Mouse (Mus musculus): ENCODE data around the gene Chrnb1. TPM values are rescaled to one million over a fixed set of nuclear protein-coding genes. Genes with fewer than 3 reads are reported as not detected.

The Chrnb1 gene
- polyA plus RNA-seq, 1 experiment from 2014 or later: 1.7 TPM

- Histone ChIP-seq H3K27ac (replicated peaks) (no peak overlapping the region), H3K9ac (replicated peaks) (no peak overlapping the region), H3K9me3 (no peaks in the 10 kb centered on the region), H3K27me3 (no peaks in the 10 kb centered on the region), H3K36me3 (peaks cover 46% of the 10 kb centered on the region), H3K4me2 (replicated peaks) (no peak overlapping the region), H3K4me1 (no peaks in the 10 kb centered on the region), H3K4me3 (no peak overlapping the region)
- no peak for ATAC-seq (ENCODE audit: low FRiP score, low read depth)
- 88% methylated on average over 2 of the region's 2 CpGs for WGBS
Observed at GRCm38 (mm10) chr11:69823456-69823855, 27.7 kb upstream of the Chrnb1 start.

DNA sequence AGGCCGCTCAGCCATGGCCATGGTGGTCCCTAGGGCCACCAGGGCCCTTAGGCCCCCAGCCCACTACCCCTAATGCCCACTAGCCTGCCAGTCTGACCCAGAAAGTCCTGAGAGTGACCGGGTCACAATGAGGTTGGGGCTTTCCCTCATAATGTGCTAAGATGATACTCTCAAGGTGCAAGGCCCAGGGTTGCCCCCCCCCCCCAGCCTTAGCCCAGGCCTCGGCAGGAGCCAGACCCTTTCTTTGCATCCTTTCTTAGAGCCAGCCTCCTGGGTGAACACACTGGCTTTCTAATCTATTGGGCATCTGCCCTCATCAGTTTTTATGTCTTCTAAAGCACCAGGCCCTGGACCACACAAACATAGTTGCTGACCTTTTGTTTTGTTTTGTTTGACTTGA is 26.3 kb upstream of the Chrnb1 start, which contains the start of gene Spem1:
Gene Spem1, minus strand, starts transcription at position 101 of the 400 bp plus-strand sequence.
- Histone ChIP-seq H3K4me2 (replicated peaks) (no peak within 1 kb of the TSS), H3K4me1 (no peaks in the 10 kb centered on the region), H3K9ac (replicated peaks) (no peak within 1 kb of the TSS), H3K4me3 (no peak within 1 kb of the TSS), H3K36me3 (peaks cover 33% of the 10 kb centered on the region), H3K27ac (replicated peaks) (no peak within 1 kb of the TSS), H3K9me3 (0 out of 2 replicates have a peak, but pooled peaks cover 1% of the 10 kb centered on the region), H3K27me3 (no peaks in the 10 kb centered on the region)
- ATAC-seq (ENCODE audit: low FRiP score, low read depth): no peak
- 94% methylated on average over 3 of the region's 3 CpGs for WGBS

- Histone ChIP-seq H3K4me1 (no peaks in the 10 kb centered on the region), H3K36me3 (peaks cover 1% of the 10 kb centered on the region; the same call in 1 of the 2 replicates), H3K4me3 (no peak overlapping the region), H3K27me3 (no peaks in the 10 kb centered on the region), H3K9ac (replicated peaks) (no peak overlapping the region), H3K27ac (replicated peaks) (no peak overlapping the region), H3K4me2 (replicated peaks) (no peak overlapping the region), H3K9me3 (0 out of 2 replicates have a peak, but pooled peaks cover 5% of the 10 kb centered on the region)
- WGBS: 92% methylated on average over 8 of the region's 8 CpGs
- ATAC-seq (ENCODE audit: low FRiP score, low read depth): no peak
Observed at GRCm38 (mm10) chr11:69818871-69819270, 23.1 kb upstream of the Chrnb1 start.

- Histone ChIP-seq H3K9me3 (0 out of 2 replicates have a peak, but pooled peaks cover 5% of the 10 kb centered on the region), H3K9ac (replicated peaks) (no peak within 1 kb of the TSS), H3K4me3 (no peak within 1 kb of the TSS), H3K4me1 (no peaks in the 10 kb centered on the region), H3K36me3 (no peaks in the 10 kb centered on the region), H3K27me3 (no peaks in the 10 kb centered on the region), H3K27ac (replicated peaks) (no peak within 1 kb of the TSS), H3K4me2 (replicated peaks) (no peak within 1 kb of the TSS)
- ATAC-seq (ENCODE audit: low FRiP score, low read depth): no peak
- 75% methylated on average over 2 of the region's 2 CpGs for WGBS
Observed at GRCm38 (mm10) chr11:69818365-69818764, 22.6 kb upstream of the Chrnb1 start, which contains the start of gene Spem2. Gene Spem2, minus strand, starts transcription at chr11:69818465.

DNA sequence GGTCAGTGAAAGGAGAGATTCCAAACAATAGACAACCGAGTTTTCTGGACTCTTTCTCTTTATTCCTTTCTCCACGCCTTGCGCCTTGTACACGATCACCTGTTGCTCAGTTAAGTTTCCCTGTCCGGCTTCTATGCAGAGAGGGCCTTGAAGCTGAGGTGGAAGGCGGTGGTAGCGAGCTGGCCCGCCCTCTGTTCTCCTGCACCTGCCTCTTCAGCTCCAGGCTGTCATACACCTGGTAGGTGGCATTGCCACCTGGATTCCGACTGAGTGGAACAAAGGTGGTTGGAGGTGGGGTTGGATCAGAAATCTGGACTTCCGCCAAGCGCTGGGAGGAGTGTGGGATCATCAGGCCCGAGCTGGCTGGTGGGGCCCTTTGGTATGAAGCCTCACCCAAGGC is 20.8 kb upstream of the Chrnb1 start:
- 0 out of 2 replicates have a peak, but pooled peaks cover 5% of the 10 kb centered on the region for H3K9me3 ChIP-seq
- H3K4me2 ChIP-seq (replicated peaks): no peak overlapping the region
- H3K27ac ChIP-seq (replicated peaks): no peak overlapping the region
- WGBS: 86% methylated on average over 12 of the region's 12 CpGs
- no peak overlapping the region for H3K9ac ChIP-seq (replicated peaks)
- no peaks in the 10 kb centered on the region for H3K27me3 ChIP-seq
- ATAC-seq (ENCODE audit: low FRiP score, low read depth): no peak
- no peaks in the 10 kb centered on the region for H3K36me3 ChIP-seq
- no peak overlapping the region for H3K4me3 ChIP-seq
- H3K4me1 ChIP-seq: no peaks in the 10 kb centered on the region

- H3K4me1 ChIP-seq: no peaks in the 10 kb centered on the region
- H3K27me3 ChIP-seq: peaks cover 3% of the 10 kb centered on the region; the same call in 1 of the 2 replicates
- no peak within 1 kb of the TSS for H3K27ac ChIP-seq (replicated peaks)
- H3K4me2 ChIP-seq (replicated peaks): no peak within 1 kb of the TSS
- no peak within 1 kb of the TSS for H3K9ac ChIP-seq (replicated peaks)
- no peak for ATAC-seq (ENCODE audit: low FRiP score, low read depth)
- 0 out of 2 replicates have a peak, but pooled peaks cover 5% of the 10 kb centered on the region for H3K9me3 ChIP-seq
- H3K4me3 ChIP-seq: no peak within 1 kb of the TSS
- no peaks in the 10 kb centered on the region for H3K36me3 ChIP-seq
- whole genome bisulfite sequencing: 66% methylated on average over 10 of the region's 10 CpGs
Observed at GRCm38 (mm10) chr11:69815155-69815554, 19.4 kb upstream of the Chrnb1 start, which contains the start of gene Gm39566. Gene Gm39566, minus strand, starts transcription at chr11:69815298.

- Histone ChIP-seq H3K36me3 (no peaks in the 10 kb centered on the region), H3K4me1 (peaks cover 2% of the 10 kb centered on the region; the same call in 1 of the 2 replicates), H3K9ac (replicated peaks) (no peak overlapping the region), H3K4me3 (no peak overlapping the region), H3K27me3 (peaks cover 30% of the 10 kb centered on the region), H3K27ac (replicated peaks) (no peak overlapping the region), H3K9me3 (no peaks in the 10 kb centered on the region), H3K4me2 (replicated peaks) (no peak overlapping the region)
- ATAC-seq (ENCODE audit: low FRiP score, low read depth): no peak
Observed at GRCm38 (mm10) chr11:69810280-69810679, 14.5 kb upstream of the Chrnb1 start.

DNA sequence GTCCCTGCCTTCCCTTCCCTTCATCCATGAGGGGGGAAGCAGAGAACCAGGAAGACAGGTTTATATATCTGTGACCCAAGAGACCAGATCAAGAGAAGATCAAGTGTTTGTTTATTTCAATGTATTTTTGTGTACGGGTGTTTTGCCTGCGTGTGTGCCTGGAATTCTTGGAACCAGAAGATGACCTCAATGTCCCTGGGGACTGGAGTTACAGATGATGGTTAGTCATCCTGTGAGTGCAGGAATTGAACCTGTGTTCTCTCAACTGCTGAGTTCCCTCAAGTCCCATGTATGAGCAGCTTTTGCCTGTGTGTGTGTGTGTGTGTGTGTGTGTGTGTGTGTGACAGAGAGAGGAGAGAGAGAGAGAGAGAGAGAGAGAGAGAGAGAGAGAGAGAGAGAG is 11.9 kb upstream of the Chrnb1 start:
- Histone ChIP-seq H3K9ac (replicated peaks) (no peak overlapping the region), H3K4me1 (peaks cover 28% of the 10 kb centered on the region), H3K4me3 (no peak overlapping the region), H3K4me2 (replicated peaks) (no peak overlapping the region), H3K36me3 (no peaks in the 10 kb centered on the region), H3K27me3 (peaks cover 56% of the 10 kb centered on the region), H3K9me3 (no peaks in the 10 kb centered on the region), H3K27ac (replicated peaks) (no peak overlapping the region)
- ATAC-seq (ENCODE audit: low FRiP score, low read depth): no peak
- WGBS: 87% methylated on average over 2 of the region's 2 CpGs

GRCm38 (mm10) chr11:69806378-69806777 is 10.6 kb upstream of the Chrnb1 start:
- Histone ChIP-seq H3K36me3 (no peaks in the 10 kb centered on the region), H3K9me3 (no peaks in the 10 kb centered on the region), H3K9ac (replicated peaks) (no peak overlapping the region), H3K4me3 (no peak overlapping the region), H3K27ac (replicated peaks) (no peak overlapping the region), H3K4me2 (replicated peaks) (no peak overlapping the region), H3K27me3 (peaks cover 69% of the 10 kb centered on the region), H3K4me1 (peaks cover 41% of the 10 kb centered on the region)
- no peak for ATAC-seq (ENCODE audit: low FRiP score, low read depth)
- 76% methylated on average over 4 of the region's 4 CpGs for WGBS

DNA sequence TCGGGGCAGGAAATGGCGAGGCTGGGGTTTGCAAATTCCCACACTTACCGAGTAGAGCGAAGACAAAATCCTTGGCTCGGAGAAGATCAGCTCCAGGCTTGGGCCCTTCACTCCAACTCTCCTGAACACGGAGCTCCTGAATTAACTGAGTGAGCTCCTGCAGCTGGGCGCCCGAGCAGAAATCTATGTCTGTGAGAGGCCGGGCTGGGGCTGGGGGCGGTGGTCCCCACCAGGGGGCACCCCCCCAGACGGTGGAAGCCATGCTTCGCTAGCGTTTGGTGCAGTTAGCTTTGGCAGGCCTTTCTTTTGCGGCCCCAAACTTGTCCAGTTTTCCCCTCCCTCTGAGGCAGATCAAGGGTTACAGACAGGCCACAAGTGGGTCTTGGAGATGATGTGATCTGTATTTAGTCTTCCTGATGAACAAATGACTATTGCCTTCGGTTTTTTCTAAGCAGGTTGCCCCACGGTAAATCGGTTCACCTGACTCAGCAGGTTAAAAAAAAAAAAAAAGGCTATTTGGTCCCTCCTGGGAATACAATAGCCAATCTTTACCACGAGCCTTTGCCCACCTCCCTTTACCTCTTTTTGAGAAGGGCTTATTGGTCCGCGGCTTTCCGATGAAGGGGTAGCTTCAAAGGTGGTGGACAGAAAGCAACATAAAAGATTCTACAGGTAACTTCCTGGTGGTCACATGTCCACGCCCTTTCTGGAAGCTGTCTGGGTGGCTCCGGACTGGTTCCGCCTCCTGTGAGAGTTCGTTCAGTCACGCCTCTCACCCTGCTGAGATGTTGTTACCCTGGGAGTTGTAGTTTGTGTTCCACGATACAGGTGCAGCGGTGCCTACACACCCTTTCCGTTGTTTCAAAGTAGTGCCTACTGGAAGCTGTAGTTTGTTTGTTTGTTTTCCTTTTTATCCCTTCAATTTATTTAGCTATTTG is 9.5 kb upstream of the Chrnb1 start, which contains the start of gene Tmem102:
Gene Tmem102, minus strand, starts transcription at position 653 of the 938 bp plus-strand sequence.
- Histone ChIP-seq H3K4me2 (replicated peaks) (peak within 1 kb of the TSS; percentile 96), H3K9ac (replicated peaks) (no peak within 1 kb of the TSS), H3K4me3 (0 out of 2 replicates have a peak within 1 kb of the TSS, but pooled peaks have one; percentile 58), H3K36me3 (no peaks in the 10 kb centered on the region), H3K4me1 (peaks cover 49% of the 10 kb centered on the region), H3K27me3 (peaks cover 70% of the 10 kb centered on the region), H3K9me3 (no peaks in the 10 kb centered on the region), H3K27ac (replicated peaks) (no peak within 1 kb of the TSS)
- no peak for ATAC-seq (ENCODE audit: low FRiP score, low read depth)
- WGBS: 3% methylated on average over 29 of the region's 29 CpGs

DNA sequence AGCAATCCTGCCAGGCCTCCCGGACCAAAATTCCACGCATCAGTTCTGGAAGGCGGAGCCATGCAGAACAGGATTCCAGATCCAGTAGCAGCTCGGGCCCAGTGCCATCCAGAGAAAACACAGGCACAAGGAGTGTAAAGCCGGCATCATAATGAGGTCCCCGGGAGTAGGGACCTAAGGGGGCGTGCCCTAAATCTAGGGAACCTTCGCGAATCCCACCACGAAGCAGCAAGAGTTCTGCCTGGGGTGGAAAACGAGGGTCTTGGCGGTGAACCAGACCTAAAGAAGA is 8.9 kb upstream of the Chrnb1 start:
- peaks cover 68% of the 10 kb centered on the region for H3K27me3 ChIP-seq
- no peaks in the 10 kb centered on the region for H3K9me3 ChIP-seq
- H3K4me2 ChIP-seq (replicated peaks): peak overlapping the region; percentile 96
- peaks cover 55% of the 10 kb centered on the region for H3K4me1 ChIP-seq
- H3K27ac ChIP-seq (replicated peaks): no peak overlapping the region
- no peak overlapping the region for H3K9ac ChIP-seq (replicated peaks)
- 0 out of 2 replicates have a peak overlapping the region, but pooled peaks have one; percentile 58 for H3K4me3 ChIP-seq
- no peak for ATAC-seq (ENCODE audit: low FRiP score, low read depth)
- no peaks in the 10 kb centered on the region for H3K36me3 ChIP-seq
- WGBS: 7% methylated on average over 12 of the region's 12 CpGs

Data from midbrain, embryonic 12.5 days (tissue).